8 mouse cellular contexts compared by ENCODE assay signal in the genomic region with DNA sequence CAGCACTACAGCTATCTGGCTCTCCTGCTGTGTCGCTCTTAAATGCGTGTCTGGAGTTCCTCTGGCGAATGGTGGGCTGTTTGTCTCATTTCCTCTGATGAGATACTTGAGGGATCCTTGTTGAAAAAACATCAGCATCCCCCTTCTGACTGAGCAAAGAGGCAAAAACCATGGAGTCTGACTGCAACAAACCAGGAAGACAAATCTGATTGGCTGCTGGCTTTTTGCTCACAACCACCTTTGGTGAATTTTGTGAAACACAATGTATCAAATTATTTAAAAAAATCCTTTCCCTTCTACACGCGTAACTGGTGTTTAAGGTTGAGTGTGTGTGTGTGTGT. TPM values are rescaled to one million over a fixed set of nuclear protein-coding genes. Genes with fewer than 3 reads are reported as not detected.
DNase-seq lines count a peak whose midpoint lies in the region; ATAC-seq and TF ChIP-seq lines count a peak whose summit lies in the region.

No protein-coding gene starts in this region.

- no peaks in the 10 kb centered on the region for H3K4me1 ChIP-seq in lung, embryonic 14.5 days (ENCODE audit: insufficient read depth)
- peaks cover 34% of the 10 kb centered on the region for H3K4me1 ChIP-seq in embryonic facial prominence, embryonic 10.5 days
- H3K4me1 ChIP-seq in limb, embryonic 11.5 days (ENCODE audit: control insufficient read depth, insufficient read depth, low read length): peaks cover 4% of the 10 kb centered on the region; the same call in 1 of the 2 replicates
- H3K4me1 ChIP-seq in small intestine, adult 2 months (ENCODE audit: control insufficient read depth, insufficient read depth, insufficient read length, low read length): peaks cover 18% of the 10 kb centered on the region

- H3K4me3 ChIP-seq in lung, embryonic 14.5 days (ENCODE audit: low read depth, low read length): peak overlapping the region; percentile 57
- peak overlapping the region; percentile 73 for H3K4me3 ChIP-seq in embryonic facial prominence, embryonic 10.5 days
- peak overlapping the region; percentile 56 for H3K4me3 ChIP-seq in limb, embryonic 11.5 days (ENCODE audit: low read depth, low read length)
- peak overlapping the region; percentile 75 for H3K4me3 ChIP-seq in small intestine, adult 2 months (ENCODE audit: low read depth, low read length)

- no peaks in the 10 kb centered on the region for H3K9me3 ChIP-seq in lung, embryonic 14.5 days (ENCODE audit: low read depth, low read length)
- no peaks in the 10 kb centered on the region for H3K9me3 ChIP-seq in embryonic facial prominence, embryonic 10.5 days
- H3K9me3 ChIP-seq in limb, embryonic 11.5 days (ENCODE audit: control insufficient read depth, low read length): no peaks in the 10 kb centered on the region

- H3K36me3 ChIP-seq in lung, embryonic 14.5 days (ENCODE audit: insufficient read depth): no peaks in the 10 kb centered on the region
- H3K36me3 ChIP-seq in embryonic facial prominence, embryonic 10.5 days (replicated peaks): no peaks in the 10 kb centered on the region
- H3K36me3 ChIP-seq in limb, embryonic 11.5 days (ENCODE audit: control insufficient read depth, insufficient read depth, low read length): no peaks in the 10 kb centered on the region
- no peaks in the 10 kb centered on the region for H3K36me3 ChIP-seq in small intestine, adult 2 months (ENCODE audit: control insufficient read depth, insufficient read depth, low read length)

- H3K27me3 ChIP-seq in lung, embryonic 14.5 days (ENCODE audit: insufficient read depth, low read length): no peaks in the 10 kb centered on the region
- H3K27me3 ChIP-seq in embryonic facial prominence, embryonic 10.5 days (replicated peaks; ENCODE audit: low read depth, poor library complexity, severe bottlenecking): peaks cover 15% of the 10 kb centered on the region
- no peaks in the 10 kb centered on the region for H3K27me3 ChIP-seq in limb, embryonic 11.5 days (ENCODE audit: control insufficient read depth, insufficient read depth, low read length)
- no peaks in the 10 kb centered on the region for H3K27me3 ChIP-seq in small intestine, adult 2 months (ENCODE audit: control insufficient read depth, insufficient read depth, low read length)

- no peak for TF ChIP-seq POLR2A in small intestine, adult 2 months (IDR thresholded peaks at IDR 0.05; ENCODE audit: low read depth, low read length)

- 6% methylated on average over 5 of the region's 5 CpGs for WGBS in lung, embryonic 14.5 days
- WGBS in embryonic facial prominence, embryonic 10.5 days: 10% methylated on average over 5 of the region's 5 CpGs
- 6% methylated on average over 5 of the region's 5 CpGs for WGBS in limb, embryonic 11.5 days
- 4% methylated on average over 5 of the region's 5 CpGs for WGBS in small intestine, adult 2 months

- H3K9ac ChIP-seq in lung, embryonic 14.5 days: peak overlapping the region; percentile 55
- H3K9ac ChIP-seq in limb, embryonic 11.5 days (ENCODE audit: low read length): peak overlapping the region; percentile 52

- no peak for TF ChIP-seq CTCF in lung, embryonic 14.5 days (IDR thresholded peaks at IDR 0.05; ENCODE audit: low read depth)
- TF ChIP-seq CTCF in small intestine, adult 2 months (IDR thresholded peaks at IDR 0.05; ENCODE audit: extremely low read depth, insufficient read length, insufficient replicate concordance, low read depth, low read length): no peak

- peak overlapping the region; percentile 72; the same call in 1 of the 2 replicates for H3K27ac ChIP-seq in lung, embryonic 14.5 days (ENCODE audit: low read depth)
- peak overlapping the region; percentile 85 for H3K27ac ChIP-seq in embryonic facial prominence, embryonic 10.5 days (replicated peaks)
- H3K27ac ChIP-seq in limb, embryonic 11.5 days (replicated peaks; ENCODE audit: low read depth, low read length): no peak overlapping the region
- peak overlapping the region; percentile 90 for H3K27ac ChIP-seq in small intestine, adult 2 months (ENCODE audit: insufficient read depth, low read depth, low read length)

- no peak for DNase-seq in lung, embryonic 14.5 days
- DNase-seq in lung, postnatal 10 days: no peak
- no peak for DNase-seq in embryonic facial prominence, embryonic 10.5 days (ENCODE audit: low spot score)
- no peak for DNase-seq in limb, embryonic 11.5 days (ENCODE audit: low spot score)
- DNase-seq in urinary bladder, postnatal 14 days (ENCODE audit: low spot score): no peak
- no peak for DNase-seq in lung, postnatal 14 days
- DNase-seq in frontal cortex, postnatal 14 days (ENCODE audit: low spot score in 2 of 2): no peak

- peak overlapping the region; percentile 84 for H3K4me2 ChIP-seq in lung, embryonic 14.5 days
- H3K4me2 ChIP-seq in limb, embryonic 11.5 days (ENCODE audit: low read depth, severe bottlenecking): peak overlapping the region; percentile 77

- ATAC-seq in lung, embryonic 14.5 days (ENCODE audit: insufficient read depth): no peak
- no peak; the same call in 1 of the 2 replicates for ATAC-seq in limb, embryonic 11.5 days (ENCODE audit: insufficient number of reproducible peaks, low FRiP score, low TSS enrichment, low read depth)

RNA-seq across cellular contexts. Expression of gene Arsa, which starts 0.8 kb away (rescaled TPM):
- 12.7 and 14.2 TPM in 2 replicates for polyA plus RNA-seq in lung, embryonic 14.5 days (2014; fragmentation: Nextera tagmentation; extraction: Ambion mirVana)
- polyA plus RNA-seq in embryonic facial prominence, embryonic 10.5 days (2016; fragmentation: Nextera tagmentation; extraction: Ambion mirVana): 11.2 and 11.5 TPM in 2 replicates
- polyA plus RNA-seq in limb, embryonic 11.5 days (2014; fragmentation: Nextera tagmentation; extraction: Ambion mirVana): 7.6 and 8.4 TPM in 2 replicates
- polyA plus RNA-seq in small intestine, adult 2 months (2012; rRNA removed): 15.6 and 30.4 TPM in 2 replicates

RNA-seq across cellular contexts. Expression of gene Mapk8ip2, which starts 22.7 kb away (rescaled TPM):
- 0.57 and 0.60 TPM in 2 replicates for polyA plus RNA-seq in lung, embryonic 14.5 days (2014; fragmentation: Nextera tagmentation; extraction: Ambion mirVana)
- 9.2 and 9.7 TPM in 2 replicates for polyA plus RNA-seq in embryonic facial prominence, embryonic 10.5 days (2016; fragmentation: Nextera tagmentation; extraction: Ambion mirVana)
- polyA plus RNA-seq in limb, embryonic 11.5 days (2014; fragmentation: Nextera tagmentation; extraction: Ambion mirVana): 1.3 and 1.5 TPM in 2 replicates
- 0.53 and 0.65 TPM in 2 replicates for polyA plus RNA-seq in small intestine, adult 2 months (2012; rRNA removed)

RNA-seq across cellular contexts. Expression of gene Shank3, which starts 23.0 kb away (rescaled TPM):
- polyA plus RNA-seq in lung, embryonic 14.5 days (2014; fragmentation: Nextera tagmentation; extraction: Ambion mirVana): 3.2 and 3.9 TPM in 2 replicates
- polyA plus RNA-seq in embryonic facial prominence, embryonic 10.5 days (2016; fragmentation: Nextera tagmentation; extraction: Ambion mirVana): 1.3 and 2.4 TPM in 2 replicates
- polyA plus RNA-seq in limb, embryonic 11.5 days (2014; fragmentation: Nextera tagmentation; extraction: Ambion mirVana): 1.9 and 2.5 TPM in 2 replicates
- polyA plus RNA-seq in small intestine, adult 2 months (2012; rRNA removed): 6.4 and 10.2 TPM in 2 replicates

RNA-seq across cellular contexts. Expression of gene Chkb, which starts 46.7 kb away (rescaled TPM):
- polyA plus RNA-seq in lung, embryonic 14.5 days (2014; fragmentation: Nextera tagmentation; extraction: Ambion mirVana): 45.9 and 48.3 TPM in 2 replicates
- 42.5 and 43.5 TPM in 2 replicates for polyA plus RNA-seq in embryonic facial prominence, embryonic 10.5 days (2016; fragmentation: Nextera tagmentation; extraction: Ambion mirVana)
- polyA plus RNA-seq in limb, embryonic 11.5 days (2014; fragmentation: Nextera tagmentation; extraction: Ambion mirVana): 48.7 and 50.1 TPM in 2 replicates
- polyA plus RNA-seq in small intestine, adult 2 months (2012; rRNA removed): 45.6 and 104 TPM in 2 replicates

RNA-seq across cellular contexts. Expression of gene Gm44502, which starts 46.9 kb away (rescaled TPM):
- polyA plus RNA-seq in lung, embryonic 14.5 days (2014; fragmentation: Nextera tagmentation; extraction: Ambion mirVana): 0.15 TPM in 1 of 2 replicates, not detected in the other
- polyA plus RNA-seq in embryonic facial prominence, embryonic 10.5 days (2016; fragmentation: Nextera tagmentation; extraction: Ambion mirVana): not detected in 2 replicates
- polyA plus RNA-seq in limb, embryonic 11.5 days (2014; fragmentation: Nextera tagmentation; extraction: Ambion mirVana): not detected in 2 replicates
- 3.0 and 5.0 TPM in 2 replicates for polyA plus RNA-seq in small intestine, adult 2 months (2012; rRNA removed)
